In genomic region chr5:43285756-43286155, GRCm38 (mm10) we compare ENCODE assay signal across 30 mouse cellular contexts. TPM values are rescaled to one million over a fixed set of nuclear protein-coding genes. Genes with fewer than 3 reads are reported as not detected.
DNase-seq lines count a peak whose midpoint lies in the region; ATAC-seq lines count a peak whose summit lies in the region.
"Had no signal": no experiment of that assay in that cellular context is flagged by ENCODE, and none has a peak within 500 bp of the region (broad histone marks: within the 10 kb centered on the region; RNA-seq: fewer than 3 reads in every experiment).

No protein-coding gene starts in this region.

- no peak overlapping the region for H3K4me3 ChIP-seq in midbrain, embryonic 10.5 days
- H3K4me3 ChIP-seq: embryonic facial prominence, embryonic 13.5 days; forebrain, embryonic 10.5 days; intestine, embryonic 15.5 days; limb, embryonic 12.5 days; liver, embryonic 15.5 days; myocyte; neural tube, embryonic 12.5 days had no signal

- no peaks in the 10 kb centered on the region for H3K36me3 ChIP-seq in midbrain, embryonic 10.5 days
- H3K36me3 ChIP-seq: embryonic facial prominence, embryonic 13.5 days; forebrain, embryonic 10.5 days; intestine, embryonic 15.5 days; limb, embryonic 12.5 days had no signal

- no peaks in the 10 kb centered on the region for H3K27me3 ChIP-seq in midbrain, embryonic 10.5 days (ENCODE audit: low read depth, poor library complexity, severe bottlenecking)
- H3K27me3 ChIP-seq: embryonic facial prominence, embryonic 13.5 days; intestine, embryonic 15.5 days; limb, embryonic 12.5 days; liver, embryonic 15.5 days; neural tube, embryonic 12.5 days had no signal

- WGBS in midbrain, embryonic 10.5 days: 90% methylated on average over 12 of the region's 12 CpGs

- intact Hi-C loops in left cerebral cortex, postnatal 25 days (cut with DNase I): no loop called here
- intact Hi-C loops in left cerebral cortex, postnatal 10 days (cut with DNase I): no loop called here

- no peaks in the 10 kb centered on the region for H3K4me1 ChIP-seq in midbrain, embryonic 10.5 days
- H3K4me1 ChIP-seq: embryonic facial prominence, embryonic 13.5 days; forebrain, embryonic 10.5 days; intestine, embryonic 15.5 days; limb, embryonic 12.5 days; liver, embryonic 15.5 days; neural tube, embryonic 12.5 days had no signal

- ATAC-seq in hematopoietic stem cell, adult 5-6 weeks (replicated peaks in 1 of 2; ENCODE audit: insufficient read depth in 1 of 2, low FRiP score in 2 of 2, low TSS enrichment in 1 of 2, low read depth in 1 of 2, poor library complexity in 2 of 2, severe bottlenecking in 2 of 2): peak; percentile 36 to 68
- ATAC-seq: forebrain, embryonic 16.5 days; hindbrain, postnatal 0 days; intestine, embryonic 15.5 days; midbrain, embryonic 16.5 days had no signal

- DNase-seq in frontal cortex, adult 2 months (ENCODE audit: extremely low spot score in 1 of 2, low spot score in 1 of 2): peak; percentile 17 to 34
- DNase-seq in frontal cortex, postnatal 14 days (ENCODE audit: low spot score in 2 of 2): no peak
- peak; percentile 20 to 62 for DNase-seq in left cerebral cortex, postnatal 25 days (ENCODE audit: low spot score in 2 of 2)
- no peak for DNase-seq in left cerebral cortex, postnatal 10 days (ENCODE audit: extremely low spot score in 1 of 2, low spot score in 2 of 2)
- DNase-seq in telencephalon, adult 2 months (ENCODE audit: low read depth, low spot score): peak; percentile 23
- DNase-seq in midbrain, embryonic 10.5 days (ENCODE audit: low spot score): no peak
- DNase-seq: adrenal gland, adult 8-10 months; cerebellum, adult 9-10 months; cerebellum, postnatal 36 days; gastrocnemius, postnatal 10 days; heart, postnatal 14 days; kidney, adult 8-10 months; kidney, postnatal 4 days; layer of hippocampus, adult 9-11 months; lung, embryonic 14.5 days; lung, postnatal 14 days; thymus, postnatal 4 days had no signal

- no peaks in the 10 kb centered on the region for H3K9me3 ChIP-seq in midbrain, embryonic 10.5 days (replicated peaks)
- H3K9me3 ChIP-seq: embryonic facial prominence, embryonic 13.5 days; forebrain, embryonic 10.5 days; G1E; intestine, embryonic 15.5 days; limb, embryonic 12.5 days; liver, embryonic 15.5 days; neural tube, embryonic 12.5 days had no signal

- H3K27ac ChIP-seq in midbrain, embryonic 10.5 days (replicated peaks): no peak overlapping the region
- H3K27ac ChIP-seq: embryonic facial prominence, embryonic 13.5 days; forebrain, embryonic 10.5 days; hindbrain, postnatal 0 days; intestine, embryonic 15.5 days; kidney, postnatal 0 days; limb, embryonic 12.5 days; liver, embryonic 15.5 days; neural tube, embryonic 12.5 days had no signal

RNA-seq across cellular contexts. Expression of gene Cpeb2, which starts 52.8 kb away (rescaled TPM):
- 27.0 and 27.1 TPM in 2 replicates for polyA plus RNA-seq in frontal cortex, adult 2 months (2012; rRNA removed)
- total RNA-seq in left cerebral cortex, postnatal 25 days (2021): 10 to 100 TPM; 56.2 to 57.5 TPM
- total RNA-seq in left cerebral cortex, postnatal 10 days (2021): 10 to 100 TPM; 61.9 to 66.7 TPM
- total RNA-seq in hematopoietic stem cell, adult 5-6 weeks (2017): 2.9 and 4.6 TPM in 2 replicates
- 2.3 and 2.8 TPM in 2 replicates for polyA plus RNA-seq in midbrain, embryonic 10.5 days (2016; fragmentation: Nextera tagmentation; extraction: Ambion mirVana)

Comparison
In these comparisons a context has a peak if more than half of its experiments do, and no peak if none do; other contexts are left out.
1. DNase-seq: peak in frontal cortex, adult 2 months (2 of 2), left cerebral cortex, postnatal 25 days (2 of 2) and telencephalon, adult 2 months (single experiment); none in frontal cortex, postnatal 14 days (0 of 2), left cerebral cortex, postnatal 10 days (0 of 2) and midbrain, embryonic 10.5 days (single experiment).
2. RNA of gene Cpeb2, which starts 52.8 kb away (total RNA-seq): 61.9 to 66.7 TPM in left cerebral cortex, postnatal 10 days and 56.2 to 57.5 TPM in left cerebral cortex, postnatal 25 days; 2.9 to 4.6 TPM in hematopoietic stem cell, adult 5-6 weeks; every median in the first group is over 10 times any median in the second.